Mouse (Mus musculus) bone marrow, adult 2 months (tissue): Measurements from ENCODE around the gene Mlx.

ENCODE experiments used
- CTCF ChIP-seq: fragments of 200-500 bp; IDR thresholded peaks from 2 replicates; pipeline ENCODE4 v1.5.1; 2011; ENCODE audit warnings: low read length, control low read depth; ENCODE audit not compliant: control insufficient read depth, insufficient read depth
- POLR2A ChIP-seq: fragments of 200-500 bp; IDR thresholded peaks from 2 replicates; pipeline ENCODE4 v1.6.1; 2011; ENCODE audit warnings: low read depth, mild to moderate bottlenecking, control low read depth, low read length, borderline replicate concordance; ENCODE audit not compliant: control insufficient read depth

- TF ChIP-seq POLR2A (no peak), CTCF (no peak)
Observed at GRCm38 (mm10) chr11:101079746-101080145, 7.3 kb upstream of the Mlx start.
